Mouse (Mus musculus): ENCODE results near the gene Mrap2. TPM values are rescaled to one million over a fixed set of nuclear protein-coding genes. Genes with fewer than 3 reads are reported as not detected.

Mrap2 gene
- polyA plus RNA-seq, 1 experiment from 2014 or later: 0.16 TPM

GRCm38 (mm10) chr9:87202431-87202830 lies 58.3 kb downstream of the Mrap2 start:
- no peaks in the 10 kb centered on the region for H3K4me1 ChIP-seq (ENCODE audit: control insufficient read depth in 2 of 2, insufficient read depth in 2 of 2, low read length in 2 of 2)

GRCm38 (mm10) chr9:87210830-87211339 lies 66.8 kb downstream of the Mrap2 start:
- H3K36me3 ChIP-seq (ENCODE audit: control insufficient read depth, insufficient read depth, low read length): peaks cover 72% of the 10 kb centered on the region
- WGBS: 89% methylated on average over 9 of the region's 9 CpGs
- no peak overlapping the region for H3K4me3 ChIP-seq (ENCODE audit: control insufficient read depth in 1 of 2, insufficient read depth in 1 of 2, low read depth in 1 of 2, low read length in 2 of 2)
- no peak overlapping the region for H3K27ac ChIP-seq (replicated peaks in 1 of 2; ENCODE audit: control insufficient read depth in 1 of 2, insufficient read depth in 1 of 2, low read depth in 2 of 2, low read length in 2 of 2)
- no peaks in the 10 kb centered on the region for H3K9me3 ChIP-seq (ENCODE audit: control insufficient read depth, low read length)
- H3K9ac ChIP-seq (ENCODE audit: low read length): no peak overlapping the region
- ATAC-seq (ENCODE audit: insufficient number of reproducible peaks, insufficient read depth, low FRiP score, low read depth): no peak
- no peaks in the 10 kb centered on the region for H3K4me1 ChIP-seq (ENCODE audit: control insufficient read depth in 2 of 2, insufficient read depth in 2 of 2, low read length in 2 of 2)
- no peak overlapping the region for H3K4me2 ChIP-seq (ENCODE audit: low read length)
- H3K27me3 ChIP-seq (ENCODE audit: control insufficient read depth, insufficient read depth, low read length): no peaks in the 10 kb centered on the region

More at GRCm38 (mm10) chr9:87202431-87202830, 58.3 kb downstream of the Mrap2 start:
- no peaks in the 10 kb centered on the region for H3K27me3 ChIP-seq (ENCODE audit: control insufficient read depth, insufficient read depth, low read length)
- no peak overlapping the region for H3K27ac ChIP-seq (replicated peaks in 1 of 2; ENCODE audit: control insufficient read depth in 1 of 2, insufficient read depth in 1 of 2, low read depth in 2 of 2, low read length in 2 of 2)
- H3K9me3 ChIP-seq (ENCODE audit: control insufficient read depth, low read length): no peaks in the 10 kb centered on the region
- H3K36me3 ChIP-seq (ENCODE audit: control insufficient read depth, insufficient read depth, low read length): peaks cover 68% of the 10 kb centered on the region
- H3K4me3 ChIP-seq (ENCODE audit: control insufficient read depth in 1 of 2, insufficient read depth in 1 of 2, low read depth in 1 of 2, low read length in 2 of 2): no peak overlapping the region
- 90% methylated on average over 6 of the region's 6 CpGs for WGBS
- no peak for ATAC-seq (ENCODE audit: insufficient number of reproducible peaks, insufficient read depth, low FRiP score, low read depth)
- no peak overlapping the region for H3K9ac ChIP-seq (ENCODE audit: low read length)
- H3K4me2 ChIP-seq (ENCODE audit: low read length): no peak overlapping the region

GRCm38 (mm10) chr9:87213204-87213603 lies 69.1 kb downstream of the Mrap2 start:
- no peaks in the 10 kb centered on the region for H3K4me1 ChIP-seq (ENCODE audit: control insufficient read depth in 2 of 2, insufficient read depth in 2 of 2, low read length in 2 of 2)
- H3K9me3 ChIP-seq (ENCODE audit: control insufficient read depth, low read length): no peaks in the 10 kb centered on the region
- no peak overlapping the region for H3K4me3 ChIP-seq (ENCODE audit: control insufficient read depth in 1 of 2, insufficient read depth in 1 of 2, low read depth in 1 of 2, low read length in 2 of 2)
- no peaks in the 10 kb centered on the region for H3K27me3 ChIP-seq (ENCODE audit: control insufficient read depth, insufficient read depth, low read length)
- 75% methylated on average over 4 of the region's 4 CpGs for WGBS
- H3K27ac ChIP-seq (replicated peaks in 1 of 2; ENCODE audit: control insufficient read depth in 1 of 2, insufficient read depth in 1 of 2, low read depth in 2 of 2, low read length in 2 of 2): no peak overlapping the region
- H3K4me2 ChIP-seq (ENCODE audit: low read length): no peak overlapping the region
- H3K36me3 ChIP-seq (ENCODE audit: control insufficient read depth, insufficient read depth, low read length): peaks cover 71% of the 10 kb centered on the region
- H3K9ac ChIP-seq (ENCODE audit: low read length): no peak overlapping the region
- ATAC-seq (ENCODE audit: insufficient number of reproducible peaks, insufficient read depth, low FRiP score, low read depth): no peak

Other genes with a start within 250 kb of the Mrap2 start
- 0.46 and 0.75 TPM in 2 replicates for gene Ripply2, start 128.8 kb upstream of the Mrap2 start, polyA plus RNA-seq (2014; fragmentation: Nextera tagmentation; extraction: Ambion mirVana)
- 44.4 and 45.3 TPM in 2 replicates for gene Cyb5r4, start 122.3 kb upstream of the Mrap2 start, polyA plus RNA-seq (2014; fragmentation: Nextera tagmentation; extraction: Ambion mirVana)
- 4.6 and 4.7 TPM in 2 replicates for gene Cep162, start 111.2 kb downstream of the Mrap2 start, polyA plus RNA-seq (2014; fragmentation: Nextera tagmentation; extraction: Ambion mirVana)